Mouse (Mus musculus) cerebellum, adult 2 months (tissue): ENCODE data around the gene Slc25a19. TPM values are rescaled to one million over a fixed set of nuclear protein-coding genes. Genes with fewer than 3 reads are reported as not detected.
"Not testable (repeated sequence)": the region's sequence is repeated elsewhere in the genome, so short reads cannot be mapped to it uniquely, and the experiment has no call there.

ENCODE experiments used
- DNase-seq, 2 experiments: peaks; one replicate each; pipeline ENCODE4 v3.0.0; 2021
- H3K27ac ChIP-seq: fragments of 200-500 bp; 2 replicates; pipeline ENCODE4 v1.5.1; 2012; ENCODE audit warnings: low read length, control low read depth, inconsistent platforms; ENCODE audit not compliant: insufficient read depth
- H3K27me3 ChIP-seq: fragments of 200-500 bp; 2 replicates; pipeline ENCODE4 v1.6.1; 2012; ENCODE audit warnings: inconsistent platforms, mild to moderate bottlenecking, low read length, moderate library complexity; ENCODE audit not compliant: control insufficient read depth, insufficient read depth
- H3K4me1 ChIP-seq: fragments of 200-500 bp; 2 replicates; pipeline ENCODE4 v1.6.1; 2011; ENCODE audit warnings: low read length; ENCODE audit not compliant: control insufficient read depth, insufficient read depth
- H3K4me3 ChIP-seq: fragments of 200-500 bp; replicated peaks from 2 replicates; pipeline ENCODE3; 2011; ENCODE audit warnings: mild to moderate bottlenecking, low read depth, low read length, control low read depth; ENCODE audit not compliant: insufficient read depth
- CTCF ChIP-seq: fragments of 200-500 bp; IDR thresholded peaks from 2 replicates; pipeline ENCODE4 v1.5.1; 2011; ENCODE audit warnings: low read depth, mild to moderate bottlenecking, control low read depth, low read length, moderate library complexity, borderline replicate concordance; ENCODE audit not compliant: insufficient read depth
- POLR2A ChIP-seq: fragments of 200-500 bp; IDR thresholded peaks from 2 replicates; pipeline ENCODE4 v1.6.1; 2011; ENCODE audit warnings: low read length, control low read depth, borderline replicate concordance; ENCODE audit not compliant: insufficient read depth
- WGBS: fragments of 180-500 bp; shearing (Covaris S2); methylation state at CpG from one replicate; pipeline ENCODE4 v1.1.7; 2018; 5-methylcytosine and 5-hydroxymethylcytosine counted together
- polyA plus RNA-seq: library from polyadenylated mRNA; depleted of rRNA; stranded (reverse); fragments of >200 nt; gene quantifications from 2 replicates; pipeline ENCODE4 v1.2.3, GENCODE M21; 2012

Slc25a19 gene
- polyA plus RNA-seq, 1 experiment, result 115 TPM

- TF ChIP-seq POLR2A (no peak), CTCF (no peak)
- H3K4me1 ChIP-seq, result peaks cover 32% of the 10 kb centered on the region
- no peak overlapping the region for H3K4me3 ChIP-seq
- DNase-seq, result no peak
- 91% methylated on average over 9 of the region's 9 CpGs for WGBS
- no peak overlapping the region for H3K27ac ChIP-seq
- no peaks in the 10 kb centered on the region for H3K27me3 ChIP-seq
Observed at GRCm38 (mm10) chr11:115646439-115646838, 18.3 kb upstream of the Slc25a19 start.

GRCm38 (mm10) chr11:115645498-115645897, 17.4 kb upstream of the Slc25a19 start:
- WGBS, result 86% methylated on average over 14 of the region's 14 CpGs
- not testable (repeated sequence) for H3K27me3 ChIP-seq, H3K27ac ChIP-seq, H3K4me3 ChIP-seq, DNase-seq
- peaks cover 23% of the 10 kb centered on the region for H3K4me1 ChIP-seq

GRCm38 (mm10) chr11:115644308-115644707, 16.2 kb upstream of the Slc25a19 start:
- no peak overlapping the region for H3K4me3 ChIP-seq
- no peak for DNase-seq
- H3K27me3 ChIP-seq, result no peaks in the 10 kb centered on the region
- no peak for TF ChIP-seq POLR2A
- WGBS, result 86% methylated on average over 13 of the region's 13 CpGs
- peaks cover 14% of the 10 kb centered on the region for H3K4me1 ChIP-seq
- no peak overlapping the region for H3K27ac ChIP-seq

GRCm38 (mm10) chr11:115643265-115643664, 15.2 kb upstream of the Slc25a19 start:
- H3K27ac ChIP-seq, result no peak overlapping the region
- no peak for DNase-seq
- H3K27me3 ChIP-seq, result no peaks in the 10 kb centered on the region
- peaks cover 4% of the 10 kb centered on the region for H3K4me1 ChIP-seq
- no peak overlapping the region for H3K4me3 ChIP-seq
- WGBS, result 71% methylated on average over 10 of the region's 10 CpGs
- TF ChIP-seq POLR2A (no peak), CTCF (no peak)

GRCm38 (mm10) chr11:115642705-115643104, 14.6 kb upstream of the Slc25a19 start:
- TF ChIP-seq POLR2A (no peak), CTCF (no peak)
- DNase-seq, result no peak
- 40% methylated on average over 2 of the region's 2 CpGs for WGBS
- Histone ChIP-seq H3K4me3 (no peak overlapping the region), H3K4me1 (no peaks in the 10 kb centered on the region; the same call in 1 of the 2 replicates), H3K27me3 (no peaks in the 10 kb centered on the region), H3K27ac (no peak overlapping the region)

- no peak overlapping the region for H3K4me3 ChIP-seq
- WGBS, result 84% methylated on average over 4 of the region's 4 CpGs
- H3K27ac ChIP-seq, result no peak overlapping the region
- H3K4me1 ChIP-seq, result no peaks in the 10 kb centered on the region
- H3K27me3 ChIP-seq, result no peaks in the 10 kb centered on the region
- DNase-seq, result no peak
- no peak for TF ChIP-seq CTCF
- TF ChIP-seq POLR2A, result no peak
Observed at GRCm38 (mm10) chr11:115641664-115642036, 13.6 kb upstream of the Slc25a19 start.

- no peaks in the 10 kb centered on the region for H3K4me1 ChIP-seq
- 55% methylated on average over 14 of the region's 14 CpGs for WGBS
- TF ChIP-seq CTCF, result no peak
- TF ChIP-seq POLR2A, result no peak
- H3K27ac ChIP-seq, result no peak overlapping the region; the same call in 1 of the 2 replicates
- H3K27me3 ChIP-seq, result no peaks in the 10 kb centered on the region
- no peak for DNase-seq
- no peak overlapping the region for H3K4me3 ChIP-seq
Observed at GRCm38 (mm10) chr11:115640978-115641663, 13.0 kb upstream of the Slc25a19 start.

GRCm38 (mm10) chr11:115640311-115640828, 12.3 kb upstream of the Slc25a19 start:
- 83% methylated on average over 3 of the region's 4 CpGs for WGBS
- DNase-seq, result no peak

More at GRCm38 (mm10) chr11:115640311-115640828, 12.3 kb upstream of the Slc25a19 start:
- no peak overlapping the region for H3K27ac ChIP-seq
- TF ChIP-seq POLR2A (no peak), CTCF (no peak)
- H3K4me3 ChIP-seq, result no peak overlapping the region
- no peaks in the 10 kb centered on the region for H3K4me1 ChIP-seq
- no peaks in the 10 kb centered on the region for H3K27me3 ChIP-seq
